Mouse (Mus musculus) lung, postnatal 0 days (tissue): Measurements from ENCODE around the gene Vmn1r73. TPM values are rescaled to one million over a fixed set of nuclear protein-coding genes. Genes with fewer than 3 reads are reported as not detected.

Experiments
- ATAC-seq: fragments of 200-750 bp; cut with Nextera tagmentation; 2 replicates; pipeline ENCODE4 v1.8.0; 2017; ENCODE audit warnings: moderate library complexity
- DNase-seq: peaks from one replicate; pipeline ENCODE4 v3.0.0-alpha.2; 2016; ENCODE audit warnings: low spot score
- H3K27ac ChIP-seq: fragments of 300-500 bp; sonication (generic); 2 replicates; pipeline ENCODE4 v1.5.1; 2014; ENCODE audit warnings: antibody characterized with exemption, mild to moderate bottlenecking, low read length, mixed read lengths
- H3K27me3 ChIP-seq: fragments of 300-500 bp; sonication (generic); replicated peaks from 2 replicates; pipeline ENCODE4 v1.6.1; 2014; ENCODE audit warnings: low read length, mixed read lengths; ENCODE audit not compliant: insufficient read depth
- H3K36me3 ChIP-seq: fragments of 300-500 bp; sonication (generic); 2 replicates; pipeline ENCODE4 v1.6.1; 2014; ENCODE audit warnings: low read length, mixed read lengths; ENCODE audit not compliant: insufficient read depth
- H3K4me1 ChIP-seq: fragments of 300-500 bp; sonication (generic); 2 replicates; pipeline ENCODE4 v1.6.1; 2014; ENCODE audit warnings: antibody characterized with exemption, low read depth, low read length, mixed read lengths; ENCODE audit not compliant: insufficient read depth
- H3K4me2 ChIP-seq: fragments of 300-500 bp; sonication (generic); replicated peaks from 2 replicates; pipeline ENCODE4 v1.6.1; 2014; ENCODE audit warnings: low read depth, mild to moderate bottlenecking, low read length, moderate library complexity, mixed read lengths
- H3K4me3 ChIP-seq: fragments of 300-500 bp; sonication (generic); 2 replicates; pipeline ENCODE4 v1.5.1; 2014; ENCODE audit warnings: low read depth, low read length
- H3K9ac ChIP-seq: fragments of 300-500 bp; sonication (generic); replicated peaks from 2 replicates; pipeline ENCODE4 v1.6.1; 2014; ENCODE audit warnings: low read depth, mild to moderate bottlenecking
- H3K9me3 ChIP-seq: fragments of 300-500 bp; sonication (generic); 2 replicates; pipeline ENCODE4 v1.6.1; 2016; ENCODE audit warnings: low read length, mixed read lengths
- CTCF ChIP-seq: IDR thresholded peaks from 2 replicates; pipeline ENCODE4 v1.5.1; 2016; ENCODE audit warnings: antibody characterized with exemption, mild to moderate bottlenecking
- EP300 ChIP-seq: IDR thresholded peaks from 2 replicates; pipeline ENCODE4 v1.6.1; 2016; ENCODE audit warnings: antibody characterized with exemption, mild to moderate bottlenecking, control low read depth
- WGBS: fragments of 180-500 bp; shearing (Covaris S2); extraction: QIAGEN DNeasy Blood & Tissue Kit; methylation state at CpG from one replicate; pipeline ENCODE4 v1.1.7; 2014; 5-methylcytosine and 5-hydroxymethylcytosine counted together
- polyA plus RNA-seq: library from polyadenylated mRNA; unstranded; fragments of >200 nt; fragmentation: Nextera tagmentation; extraction: Ambion mirVana; gene quantifications from 2 replicates; pipeline ENCODE4 v1.2.1, GENCODE M21; 2015

Vmn1r73 gene
- polyA plus RNA-seq, result not detected in 2 replicates

DNA sequence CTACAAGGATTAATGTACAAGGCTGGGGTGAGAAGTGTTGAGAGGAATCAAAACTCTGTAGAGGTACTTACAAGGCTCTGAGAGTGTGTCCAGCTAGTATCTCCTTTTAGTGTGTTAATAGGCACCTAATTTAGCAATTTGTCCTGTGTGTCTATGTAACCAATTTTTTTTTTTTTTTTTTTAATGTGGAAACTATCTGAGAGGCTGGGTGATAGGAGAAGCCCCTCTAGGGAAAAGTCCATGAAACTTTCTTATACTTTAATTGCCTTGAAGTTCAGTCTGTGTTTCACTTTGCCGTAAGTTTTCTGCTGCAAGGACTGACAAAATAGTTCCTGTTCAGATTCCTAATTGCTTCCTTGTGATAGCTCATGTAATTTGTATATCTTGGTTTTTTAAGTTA, at the start of gene Vmn1r73:
Vmn1r73 (plus strand) TSS at position 301 of the 400 bp plus-strand sequence.
- no peak within 1 kb of the TSS for H3K4me3 ChIP-seq
- H3K9me3 ChIP-seq, result 0 out of 2 replicates have a peak, but pooled peaks cover 4% of the 10 kb centered on the region
- H3K4me1 ChIP-seq, result no peaks in the 10 kb centered on the region
- no peak for ATAC-seq
- no peak within 1 kb of the TSS for H3K27ac ChIP-seq
- 91% methylated on average over 1 of the region's 1 CpGs for WGBS
- H3K4me2 ChIP-seq, result no peak within 1 kb of the TSS
- no peaks in the 10 kb centered on the region for H3K27me3 ChIP-seq
- no peak within 1 kb of the TSS for H3K9ac ChIP-seq
- DNase-seq, result no peak
- TF ChIP-seq CTCF, result no peak
- no peak for TF ChIP-seq EP300
- H3K36me3 ChIP-seq, result no peaks in the 10 kb centered on the region

Other genes with a start within 250 kb of the Vmn1r73 start
- not detected in 2 replicates for gene Zscan4-ps2, start 216.0 kb upstream of the Vmn1r73 start, polyA plus RNA-seq
- not detected in 2 replicates for gene Zscan4-ps3, start 121.0 kb upstream of the Vmn1r73 start, polyA plus RNA-seq
- not detected in 2 replicates for gene Vmn1r72, start 50.1 kb upstream of the Vmn1r73 start, polyA plus RNA-seq
- not detected in 2 replicates for gene Vmn1r74, start 103.7 kb downstream of the Vmn1r73 start, polyA plus RNA-seq
- gene Vmn1r75, start 144.4 kb downstream of the Vmn1r73 start, polyA plus RNA-seq, result not detected in 2 replicates
- gene Vmn1r76, start 207.9 kb downstream of the Vmn1r73 start, polyA plus RNA-seq, result not detected in 2 replicates